ENCODE assay signal across 8 mouse cellular contexts in genomic region chr9:70202753-70203152, GRCm38 (mm10). TPM values are rescaled to one million over a fixed set of nuclear protein-coding genes. Genes with fewer than 3 reads are reported as not detected.
A peak's percentile ranks its signal among the peaks of the same experiment; 100 is the strongest.
DNase-seq lines count a peak whose midpoint lies in the region; TF ChIP-seq lines count a peak whose summit lies in the region.

No protein-coding gene starts in this region.

- no peak overlapping the region for H3K27ac ChIP-seq in bone marrow, adult 2 months (ENCODE audit: control insufficient read depth, insufficient read depth, low read depth, low read length, poor library complexity)

- no peak for TF ChIP-seq POLR2A in bone marrow, adult 2 months (IDR thresholded peaks at IDR 0.05; ENCODE audit: borderline replicate concordance, control insufficient read depth, low read depth, low read length)

- peak; percentile 65 for TF ChIP-seq CTCF in bone marrow, adult 2 months (IDR thresholded peaks at IDR 0.05; ENCODE audit: control insufficient read depth, insufficient read depth, low read length)

- no peak overlapping the region for H3K4me3 ChIP-seq in bone marrow, adult 2 months (replicated peaks; ENCODE audit: control insufficient read depth, low read depth, low read length)

- intact Hi-C loops in left cerebral cortex, postnatal 4 days (cut with DNase I): loop anchor here (10.0 kb wide), 2 partner anchors 88 to 182 kb away; no protein-coding TSS in a partner anchor

- 70% methylated on average over 5 of the region's 5 CpGs for WGBS in bone marrow, adult 2 months

- peak; percentile 31 to 64 for DNase-seq in adrenal gland, adult 18-20 months (ENCODE audit: low spot score in 2 of 2)
- DNase-seq in adrenal gland, adult 2 months: no peak
- DNase-seq in left cerebral cortex, postnatal 4 days: peak; percentile 50
- no peak for DNase-seq in left cerebral cortex, adult 9 months (ENCODE audit: low spot score in 2 of 2)
- peak; percentile 75 for DNase-seq in kidney, adult 9 months
- DNase-seq in natural killer cell, adult 2 months (ENCODE audit: low spot score in 2 of 2): peak; percentile 51 to 67
- DNase-seq in Muller cell, postnatal 12 days (ENCODE audit: inconsistent ontology term): no peak

- no peaks in the 10 kb centered on the region for H3K4me1 ChIP-seq in bone marrow, adult 2 months (ENCODE audit: control insufficient read depth, insufficient read depth, low read length)

RNA-seq across cellular contexts. Expression of gene Myo1e, which starts 4.4 kb away (rescaled TPM):
- total RNA-seq in adrenal gland, adult 18-20 months (2021): 10 to 100 TPM; 23.3 to 27.6 TPM
- total RNA-seq in adrenal gland, adult 2 months (2021): 10 to 100 TPM; 23.4 to 29.3 TPM
- 3.1 and 4.2 TPM in 2 replicates for polyA plus RNA-seq in adrenal gland, adult 2 months (2012; rRNA removed)
- total RNA-seq in left cerebral cortex, postnatal 4 days (2021): 1 to 10 TPM; 5.2 to 6.1 TPM
- polyA plus RNA-seq in bone marrow, adult 2 months (2011; ENCODE audit: insufficient read depth, insufficient read length, low replicate concordance, missing spikeins): 4.7 and 4.9 TPM in 2 replicates

Comparison
In these comparisons a context has a peak if more than half of its experiments do, and no peak if none do; other contexts are left out.
1. DNase-seq: peak in adrenal gland, adult 18-20 months (2 of 2), left cerebral cortex, postnatal 4 days (single experiment), kidney, adult 9 months (single experiment) and natural killer cell, adult 2 months (2 of 2); none in adrenal gland, adult 2 months (single experiment), left cerebral cortex, adult 9 months (0 of 2) and Muller cell, postnatal 12 days (single experiment).